Mouse (Mus musculus): ENCODE measurements around the gene Cabp7. TPM values are rescaled to one million over a fixed set of nuclear protein-coding genes. Genes with fewer than 3 reads are reported as not detected.

The Cabp7 gene
- total and polyA plus RNA-seq, 3 experiments: 0.51 TPM; not detected in 2

- H3K27me3 ChIP-seq (replicated peaks): no peaks in the 10 kb centered on the region
- peaks cover 0 to 1% of the 10 kb centered on the region in 2 experiments for H3K36me3 ChIP-seq (replicated peaks in 1 of 2; ENCODE audit: control insufficient read depth in 1 of 2, insufficient read depth in 1 of 2, low read length in 1 of 2)
- no peak for DNase-seq (ENCODE audit: extremely low read depth)
- no peak overlapping the region for H3K4me3 ChIP-seq (replicated peaks in 1 of 3; ENCODE audit: low read depth in 2 of 3, low read length in 2 of 3, poor library complexity in 1 of 3)
- H3K9me3 ChIP-seq (replicated peaks; ENCODE audit: low read length): peaks cover 8% of the 10 kb centered on the region
- in situ Hi-C loops (cut with MboI; ENCODE audit: low pct_ligation_motif_present, low pct_unique_long_range_greater_than_20kb, low sequenced_read_pairs): no loop called here
- peak; percentile 52 for TF ChIP-seq ZKSCAN1 (IDR thresholded peaks at IDR 0.05; ENCODE audit: borderline replicate concordance, low read depth, low read length)
- TF ChIP-seq MXI1 (IDR thresholded peaks at IDR 0.05; ENCODE audit: low read depth, low read length): no peak
- dilution Hi-C loops (cut with MboI; ENCODE audit: extremely low pct_ligation_motif_present, extremely low pct_unique_long_range_greater_than_20kb, low sequenced_read_pairs): no loop called here
- H3K27ac ChIP-seq (ENCODE audit: insufficient read depth, low read depth): no peak overlapping the region
- no peaks in the 10 kb centered on the region for H3K79me2 ChIP-seq (replicated peaks; ENCODE audit: control insufficient read depth, extremely low read depth, insufficient read depth, poor library complexity, severe bottlenecking)
- no peak overlapping the region for H3K4me2 ChIP-seq (ENCODE audit: insufficient read depth, low read depth, poor library complexity, severe bottlenecking)
- H3K9ac ChIP-seq (ENCODE audit: insufficient read depth, low read depth): no peak overlapping the region
- peaks cover 10 to 52% of the 10 kb centered on the region in 2 experiments for H3K4me1 ChIP-seq (ENCODE audit: control insufficient read depth in 1 of 2, insufficient read depth in 2 of 2)
Observed at GRCm38 (mm10) chr11:4756984-4757788, 10.6 kb upstream of the Cabp7 start.

GRCm38 (mm10) chr11:4756460-4756859 is 9.9 kb upstream of the Cabp7 start:
- DNase-seq (ENCODE audit: extremely low read depth): no peak
- dilution Hi-C loops (cut with MboI; ENCODE audit: extremely low pct_ligation_motif_present, extremely low pct_unique_long_range_greater_than_20kb, low sequenced_read_pairs) (no loop called here), in situ Hi-C loops (cut with MboI; ENCODE audit: low pct_ligation_motif_present, low pct_unique_long_range_greater_than_20kb, low sequenced_read_pairs) (no loop called here)
- Histone ChIP-seq H3K79me2 (replicated peaks; ENCODE audit: control insufficient read depth, extremely low read depth, insufficient read depth, poor library complexity, severe bottlenecking) (no peaks in the 10 kb centered on the region), H3K27me3 (replicated peaks) (peaks cover 2% of the 10 kb centered on the region), H3K27ac (ENCODE audit: insufficient read depth, low read depth) (no peak overlapping the region), H3K36me3 (replicated peaks in 1 of 2; ENCODE audit: control insufficient read depth in 1 of 2, insufficient read depth in 1 of 2, low read length in 1 of 2) (peaks cover 0 to 1% of the 10 kb centered on the region in 2 experiments), H3K4me2 (ENCODE audit: insufficient read depth, low read depth, poor library complexity, severe bottlenecking) (no peak overlapping the region), H3K9ac (ENCODE audit: insufficient read depth, low read depth) (no peak overlapping the region), H3K4me3 (replicated peaks in 1 of 3; ENCODE audit: low read depth in 2 of 3, low read length in 2 of 3, poor library complexity in 1 of 3) (no peak overlapping the region), H3K4me1 (ENCODE audit: control insufficient read depth in 1 of 2, insufficient read depth in 2 of 2) (peaks cover 4 to 45% of the 10 kb centered on the region in 2 experiments; a peak in 3 of 4 replicates), H3K9me3 (replicated peaks; ENCODE audit: low read length) (peaks cover 8% of the 10 kb centered on the region)
- no peak for TF ChIP-seq MAZ (IDR thresholded peaks at IDR 0.05; ENCODE audit: low read depth, low read length)
- TF ChIP-seq TCF12 (IDR thresholded peaks at IDR 0.05; ENCODE audit: low read depth, low read length): no peak
- no peak for TF ChIP-seq MEF2A (IDR thresholded peaks at IDR 0.05; ENCODE audit: borderline replicate concordance, low read depth, low read length)
- no peak for TF ChIP-seq IRF4 (IDR thresholded peaks at IDR 0.05; ENCODE audit: low read depth, low read length)
- no peak for TF ChIP-seq MYC (IDR thresholded peaks at IDR 0.05; ENCODE audit: low read depth, low read length)
- no peak for TF ChIP-seq ZC3H11A (IDR thresholded peaks at IDR 0.05; ENCODE audit: low read depth, low read length)
- no peak for TF ChIP-seq JUND (conservative IDR thresholded peaks at IDR 0.05; ENCODE audit: low read depth, low read length)
- TF ChIP-seq MAFK (IDR thresholded peaks at IDR 0.05; ENCODE audit: insufficient replicate concordance, low read length): no peak
- TF ChIP-seq ZMIZ1 (IDR thresholded peaks at IDR 0.05; ENCODE audit: low read depth, low read length): no peak
- TF ChIP-seq UBTF (IDR thresholded peaks at IDR 0.05; ENCODE audit: low read depth, low read length): no peak
- no peak for TF ChIP-seq PAX5 (IDR thresholded peaks at IDR 0.05; ENCODE audit: low read length)
- no peak for TF ChIP-seq USF2 (conservative IDR thresholded peaks at IDR 0.05; ENCODE audit: low read depth, low read length)
- no peak for TF ChIP-seq CTCF (conservative IDR thresholded peaks at IDR 0.05 in 1 of 2, IDR thresholded peaks at IDR 0.05 in 1 of 2; ENCODE audit: low read depth in 2 of 2, low read length in 2 of 2)
- no peak for TF ChIP-seq RAD21 (IDR thresholded peaks at IDR 0.05; ENCODE audit: low read depth, low read length)
